Mouse (Mus musculus) midbrain, embryonic 15.5 days (tissue): ENCODE results near the gene Bmp6. TPM values are rescaled to one million over a fixed set of nuclear protein-coding genes. Genes with fewer than 3 reads are reported as not detected.

ENCODE experiments used
- ATAC-seq: fragments of 200-750 bp; cut with Nextera tagmentation; replicated peaks from 2 replicates; pipeline ENCODE4 v1.8.0; 2017; ENCODE audit warnings: moderate TSS enrichment
- H3K27ac ChIP-seq: fragments of 300-500 bp; sonication (generic); 2 replicates; pipeline ENCODE4 v1.5.1; 2015; ENCODE audit warnings: mild to moderate bottlenecking, inconsistent platforms
- H3K27me3 ChIP-seq: fragments of 300-500 bp; sonication (generic); replicated peaks from 2 replicates; pipeline ENCODE4 v1.6.1; 2015; ENCODE audit warnings: inconsistent platforms
- H3K36me3 ChIP-seq: fragments of 300-500 bp; sonication (generic); replicated peaks from 2 replicates; pipeline ENCODE4 v1.6.1; 2015; ENCODE audit warnings: inconsistent platforms
- H3K4me1 ChIP-seq: fragments of 300-500 bp; sonication (generic); 2 replicates; pipeline ENCODE4 v1.6.1; 2015; ENCODE audit warnings: inconsistent platforms
- H3K4me2 ChIP-seq: fragments of 300-500 bp; sonication (generic); 2 replicates; pipeline ENCODE4 v1.6.1; 2015; ENCODE audit warnings: inconsistent platforms, mild to moderate bottlenecking, moderate library complexity
- H3K4me3 ChIP-seq: fragments of 300-500 bp; sonication (generic); 2 replicates; pipeline ENCODE4 v1.5.1; 2015; ENCODE audit warnings: mild to moderate bottlenecking, inconsistent platforms
- H3K9ac ChIP-seq: fragments of 300-500 bp; sonication (generic); 2 replicates; pipeline ENCODE4 v1.6.1; 2015; ENCODE audit warnings: mild to moderate bottlenecking, inconsistent platforms
- H3K9me3 ChIP-seq: fragments of 300-500 bp; sonication (generic); 2 replicates; pipeline ENCODE4 v1.6.1; 2016; ENCODE audit warnings: inconsistent platforms
- WGBS: fragments of 180-500 bp; shearing (Covaris S2); methylation state at CpG from one replicate; pipeline ENCODE4 v1.1.7; 2015; ENCODE audit warnings: mixed read lengths; 5-methylcytosine and 5-hydroxymethylcytosine counted together
- polyA plus RNA-seq: library from polyadenylated mRNA; unstranded; fragments of >200 nt; fragmentation: Nextera tagmentation; extraction: Ambion mirVana; gene quantifications from 2 replicates; pipeline ENCODE4 v1.2.1, GENCODE M21; 2015

Bmp6 gene
- polyA plus RNA-seq, 1 experiment from 2014 or later, result 3.3 TPM

- 60% methylated on average over 20 of the region's 20 CpGs for WGBS
- ATAC-seq, result no peak
- H3K9me3 ChIP-seq, result no peaks in the 10 kb centered on the region
Observed at GRCm38 (mm10) chr13:38450051-38450971, 105.4 kb downstream of the Bmp6 start.

GRCm38 (mm10) chr13:38451446-38451845, 106.5 kb downstream of the Bmp6 start:
- no peak overlapping the region for H3K4me3 ChIP-seq
- no peak for ATAC-seq
- no peaks in the 10 kb centered on the region for H3K36me3 ChIP-seq
- no peak overlapping the region for H3K9ac ChIP-seq
- H3K27ac ChIP-seq, result no peak overlapping the region
- no peaks in the 10 kb centered on the region for H3K9me3 ChIP-seq
- H3K4me2 ChIP-seq, result no peak overlapping the region
- 66% methylated on average over 5 of the region's 5 CpGs for WGBS
- H3K27me3 ChIP-seq, result no peaks in the 10 kb centered on the region
- no peaks in the 10 kb centered on the region for H3K4me1 ChIP-seq

More at GRCm38 (mm10) chr13:38450051-38450971, 105.4 kb downstream of the Bmp6 start:
- Histone ChIP-seq H3K4me3 (no peak overlapping the region), H3K4me2 (no peak overlapping the region), H3K36me3 (no peaks in the 10 kb centered on the region), H3K4me1 (no peaks in the 10 kb centered on the region), H3K9ac (no peak overlapping the region), H3K27ac (no peak overlapping the region), H3K27me3 (no peaks in the 10 kb centered on the region)

GRCm38 (mm10) chr13:38463410-38463809, 118.5 kb downstream of the Bmp6 start:
- Histone ChIP-seq H3K27ac (no peak overlapping the region), H3K9ac (no peak overlapping the region), H3K4me1 (no peaks in the 10 kb centered on the region), H3K9me3 (no peaks in the 10 kb centered on the region), H3K27me3 (no peaks in the 10 kb centered on the region), H3K4me2 (no peak overlapping the region), H3K4me3 (no peak overlapping the region), H3K36me3 (no peaks in the 10 kb centered on the region)
- ATAC-seq, result no peak
- 81% methylated on average over 1 of the region's 1 CpGs for WGBS

- Histone ChIP-seq H3K27me3 (no peaks in the 10 kb centered on the region), H3K4me3 (no peak overlapping the region), H3K9ac (no peak overlapping the region), H3K9me3 (no peaks in the 10 kb centered on the region), H3K27ac (no peak overlapping the region), H3K36me3 (no peaks in the 10 kb centered on the region), H3K4me2 (no peak overlapping the region), H3K4me1 (no peaks in the 10 kb centered on the region)
- ATAC-seq, result no peak
- WGBS, result 81% methylated on average over 5 of the region's 5 CpGs
Observed at GRCm38 (mm10) chr13:38470882-38471281, 126.0 kb downstream of the Bmp6 start.

- Histone ChIP-seq H3K4me1 (0 out of 2 replicates have a peak, but pooled peaks cover 3% of the 10 kb centered on the region), H3K9me3 (no peaks in the 10 kb centered on the region), H3K4me3 (no peak overlapping the region), H3K36me3 (no peaks in the 10 kb centered on the region), H3K27ac (no peak overlapping the region), H3K27me3 (no peaks in the 10 kb centered on the region), H3K9ac (no peak overlapping the region), H3K4me2 (no peak overlapping the region)
- ATAC-seq, result no peak
- WGBS, result 93% methylated on average over 4 of the region's 4 CpGs
Observed at GRCm38 (mm10) chr13:38472636-38473035, 127.7 kb downstream of the Bmp6 start.

GRCm38 (mm10) chr13:38473497-38473896, 128.6 kb downstream of the Bmp6 start:
- Histone ChIP-seq H3K9ac (no peak overlapping the region), H3K36me3 (no peaks in the 10 kb centered on the region), H3K4me1 (0 out of 2 replicates have a peak, but pooled peaks cover 3% of the 10 kb centered on the region), H3K27me3 (no peaks in the 10 kb centered on the region), H3K4me3 (no peak overlapping the region), H3K9me3 (no peaks in the 10 kb centered on the region), H3K27ac (no peak overlapping the region), H3K4me2 (no peak overlapping the region)
- 94% methylated on average over 6 of the region's 6 CpGs for WGBS
- ATAC-seq, result no peak

- H3K4me1 ChIP-seq, result 0 out of 2 replicates have a peak, but pooled peaks cover 3% of the 10 kb centered on the region
- no peak for ATAC-seq
- H3K9ac ChIP-seq, result no peak overlapping the region
- no peaks in the 10 kb centered on the region for H3K27me3 ChIP-seq
- no peaks in the 10 kb centered on the region for H3K36me3 ChIP-seq
- H3K9me3 ChIP-seq, result no peaks in the 10 kb centered on the region
- H3K4me2 ChIP-seq, result no peak overlapping the region
- H3K4me3 ChIP-seq, result no peak overlapping the region
- WGBS, result 31% methylated on average over 8 of the region's 8 CpGs
- H3K27ac ChIP-seq, result no peak overlapping the region
Observed at GRCm38 (mm10) chr13:38476936-38477335, 132.0 kb downstream of the Bmp6 start.

- H3K27me3 ChIP-seq, result no peaks in the 10 kb centered on the region
- H3K4me3 ChIP-seq, result no peak overlapping the region
- H3K4me2 ChIP-seq, result no peak overlapping the region
- no peak overlapping the region for H3K9ac ChIP-seq
- H3K4me1 ChIP-seq, result 0 out of 2 replicates have a peak, but pooled peaks cover 3% of the 10 kb centered on the region
- no peaks in the 10 kb centered on the region for H3K9me3 ChIP-seq
- WGBS, result 88% methylated on average over 7 of the region's 7 CpGs
- no peak for ATAC-seq
- H3K36me3 ChIP-seq, result no peaks in the 10 kb centered on the region
- no peak overlapping the region for H3K27ac ChIP-seq
Observed at GRCm38 (mm10) chr13:38481021-38481420, 136.1 kb downstream of the Bmp6 start.

- no peaks in the 10 kb centered on the region for H3K9me3 ChIP-seq
- no peaks in the 10 kb centered on the region for H3K27me3 ChIP-seq
- WGBS, result 86% methylated on average over 5 of the region's 5 CpGs
- ATAC-seq, result no peak
- H3K27ac ChIP-seq, result no peak overlapping the region
- no peak overlapping the region for H3K4me2 ChIP-seq
- 0 out of 2 replicates have a peak, but pooled peaks cover 4% of the 10 kb centered on the region for H3K4me1 ChIP-seq
- no peak overlapping the region for H3K9ac ChIP-seq
- no peaks in the 10 kb centered on the region for H3K36me3 ChIP-seq
- no peak overlapping the region for H3K4me3 ChIP-seq
Observed at GRCm38 (mm10) chr13:38484701-38485100, 139.8 kb downstream of the Bmp6 start.

- Histone ChIP-seq H3K9me3 (no peaks in the 10 kb centered on the region), H3K4me1 (0 out of 2 replicates have a peak, but pooled peaks cover 4% of the 10 kb centered on the region), H3K4me2 (no peak overlapping the region), H3K36me3 (no peaks in the 10 kb centered on the region), H3K27me3 (no peaks in the 10 kb centered on the region), H3K9ac (no peak overlapping the region), H3K27ac (no peak overlapping the region), H3K4me3 (no peak overlapping the region)
- ATAC-seq, result no peak
- 89% methylated on average over 6 of the region's 6 CpGs for WGBS
Observed at GRCm38 (mm10) chr13:38486767-38487166, 141.9 kb downstream of the Bmp6 start.

- Histone ChIP-seq H3K9ac (no peak overlapping the region), H3K27ac (no peak overlapping the region), H3K9me3 (no peaks in the 10 kb centered on the region), H3K4me3 (no peak overlapping the region), H3K27me3 (no peaks in the 10 kb centered on the region), H3K36me3 (peaks cover 15% of the 10 kb centered on the region), H3K4me2 (no peak overlapping the region), H3K4me1 (no peaks in the 10 kb centered on the region)
- no peak for ATAC-seq
- 57% methylated on average over 3 of the region's 3 CpGs for WGBS
Observed at GRCm38 (mm10) chr13:38496715-38497114, 151.8 kb downstream of the Bmp6 start.

GRCm38 (mm10) chr13:38501314-38501713, 156.4 kb downstream of the Bmp6 start:
- 92% methylated on average over 12 of the region's 12 CpGs for WGBS
- ATAC-seq, result no peak
- H3K36me3 ChIP-seq, result peaks cover 15% of the 10 kb centered on the region
- H3K4me1 ChIP-seq, result no peaks in the 10 kb centered on the region
- no peak overlapping the region for H3K4me3 ChIP-seq
- no peaks in the 10 kb centered on the region for H3K27me3 ChIP-seq
- no peak overlapping the region for H3K9ac ChIP-seq
- H3K4me2 ChIP-seq, result no peak overlapping the region
- no peak overlapping the region for H3K27ac ChIP-seq
- H3K9me3 ChIP-seq, result no peaks in the 10 kb centered on the region
